Mouse (Mus musculus): ENCODE data around the gene Pole2. TPM values are rescaled to one million over a fixed set of nuclear protein-coding genes. Genes with fewer than 3 reads are reported as not detected.
"Not testable (repeated sequence)": the region's sequence is repeated elsewhere in the genome, so short reads cannot be mapped to it uniquely, and the experiment has no call there.

Pole2 gene
- total RNA-seq, 2 experiments from 2014 or later, result 0.48 to 0.76 TPM

DNA sequence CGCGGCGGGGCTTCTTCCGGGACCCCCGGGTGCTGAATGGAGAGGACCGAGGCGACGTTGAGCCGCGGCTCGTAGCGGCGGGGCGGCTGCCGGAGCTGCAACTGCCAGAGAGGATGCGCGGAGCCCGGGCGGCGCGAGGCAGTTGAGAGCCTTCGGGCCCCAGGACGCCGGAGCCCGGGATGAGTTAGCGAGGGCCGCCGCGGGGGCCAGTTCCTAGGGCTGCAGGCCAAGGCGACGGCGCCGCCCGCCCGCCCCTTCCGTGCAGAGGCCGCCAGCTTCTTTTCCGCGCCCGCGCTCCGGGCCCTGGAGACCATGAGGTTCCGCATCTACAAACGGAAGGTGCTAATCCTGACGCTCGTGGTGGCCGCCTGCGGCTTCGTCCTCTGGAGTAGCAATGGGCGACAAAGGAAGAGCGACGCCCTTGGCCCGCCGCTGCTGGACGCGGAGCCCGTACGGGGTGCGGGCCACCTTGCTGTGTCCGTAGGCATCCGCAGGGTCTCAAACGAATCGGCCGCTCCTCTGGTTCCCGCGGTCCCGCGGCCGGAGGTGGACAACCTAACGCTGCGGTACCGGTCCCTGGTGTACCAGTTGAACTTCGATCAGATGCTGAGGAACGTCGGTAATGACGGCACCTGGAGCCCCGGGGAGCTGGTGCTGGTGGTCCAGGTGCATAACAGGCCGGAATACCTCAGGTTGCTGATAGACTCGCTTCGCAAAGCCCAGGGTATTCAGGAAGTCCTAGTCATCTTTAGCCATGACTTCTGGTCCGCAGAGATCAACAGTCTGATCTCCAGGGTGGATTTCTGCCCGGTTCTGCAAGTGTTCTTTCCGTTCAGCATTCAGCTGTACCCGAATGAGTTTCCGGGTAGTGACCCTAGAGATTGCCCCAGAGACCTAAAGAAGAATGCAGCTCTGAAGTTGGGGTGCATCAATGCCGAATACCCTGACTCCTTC is 43.4 kb downstream of the Pole2 start:
- DNase-seq (ENCODE audit: low spot score in 2 of 2), result peak in 1 of 2 experiments; percentile 55

DNA sequence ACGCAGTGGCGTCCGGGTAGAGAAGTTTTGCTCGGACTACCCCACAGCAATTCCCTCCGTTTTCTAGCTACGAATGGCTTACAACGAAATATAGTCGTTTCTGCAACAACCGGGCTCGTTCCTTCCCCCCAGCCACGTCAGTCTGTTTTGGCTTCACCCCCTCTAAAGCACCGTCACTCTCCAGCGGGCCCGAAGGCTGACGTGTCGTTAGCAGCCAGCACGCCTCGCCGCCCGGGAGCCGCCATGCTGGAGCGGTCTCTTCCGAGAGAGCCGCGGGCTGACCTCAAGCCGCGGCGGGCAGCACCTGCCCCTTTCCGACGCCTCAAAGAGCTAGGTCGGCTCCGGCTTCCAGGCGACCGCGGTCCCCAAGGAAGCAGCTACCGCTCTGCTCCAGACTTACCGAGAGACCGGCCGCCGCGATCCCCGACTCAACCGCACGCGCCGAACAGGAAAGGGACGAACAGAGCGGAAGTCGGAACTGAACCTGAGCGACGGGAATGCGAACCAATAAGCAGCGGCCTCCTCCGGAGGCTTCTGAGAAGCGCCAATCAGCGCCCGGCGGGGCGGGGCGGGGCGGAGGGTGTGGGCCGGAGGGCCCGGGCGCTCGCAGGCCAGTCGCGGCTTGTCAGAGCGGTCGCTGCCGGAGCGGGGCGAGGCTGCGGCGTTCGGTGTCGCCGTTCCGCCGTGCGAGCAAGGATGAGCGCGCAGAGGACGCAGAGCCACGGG is 44.2 kb downstream of the Pole2 start, which contains the start of the genes Rpl36al and Mgat2:
Gene Rpl36al, minus strand, starts transcription at position 501 of the 726 bp plus-strand sequence.
Gene Mgat2, plus strand, starts transcription at position 575 of the 726 bp plus-strand sequence.
- peak; percentile 99 for DNase-seq (ENCODE audit: low spot score in 2 of 2)
- intact Hi-C loops (cut with DNase I), result loop anchor here (1.0 kb wide), 1 partner anchor 14 kb away; the partner anchor contains the start of gene Gm49383

More for the DNA sequence above, 43.4 kb downstream of the Pole2 start:
- intact Hi-C loops (cut with DNase I), result loop anchor here (1.0 kb wide), 1 partner anchor 13 kb away; the partner anchor contains the start of gene Gm49383

GRCm38 (mm10) chr12:69181800-69182199 is 46.2 kb downstream of the Pole2 start:
- intact Hi-C loops (cut with DNase I), result no loop called here
- no peak for DNase-seq (ENCODE audit: low spot score in 2 of 2)

- DNase-seq (ENCODE audit: low spot score in 2 of 2), result no peak
- intact Hi-C loops (cut with DNase I), result no loop called here
Measured at GRCm38 (mm10) chr12:69179371-69179770, 48.6 kb downstream of the Pole2 start.

- intact Hi-C loops (cut with DNase I), result no loop called here
- no peak for DNase-seq (ENCODE audit: low spot score in 2 of 2)
Measured at GRCm38 (mm10) chr12:69177526-69177925, 50.5 kb downstream of the Pole2 start.

DNA sequence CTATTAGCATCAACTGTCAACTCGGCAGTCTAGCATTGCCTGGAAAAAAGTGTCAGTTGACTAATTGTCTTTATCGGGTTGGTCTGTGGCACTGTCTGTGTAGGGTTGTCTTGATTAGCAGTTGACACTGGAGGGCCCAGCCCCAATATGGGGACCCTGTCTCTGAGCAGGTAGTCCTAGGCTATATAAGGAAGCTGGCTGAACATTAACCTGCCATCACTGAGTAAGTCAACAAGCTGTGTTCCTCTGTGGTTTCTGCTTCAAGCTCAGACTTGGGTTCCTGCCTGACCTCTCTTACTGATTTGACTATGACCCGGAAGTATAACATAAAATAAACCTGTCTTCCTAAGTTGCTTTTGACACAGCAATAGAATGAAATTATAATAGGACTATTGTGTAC is 52.0 kb downstream of the Pole2 start:
- intact Hi-C loops (cut with DNase I), result no loop called here
- DNase-seq (ENCODE audit: low spot score in 2 of 2), result no peak

- intact Hi-C loops (cut with DNase I), result no loop called here
- DNase-seq (ENCODE audit: low spot score in 2 of 2), result no peak
Measured at GRCm38 (mm10) chr12:69171307-69171706, 56.7 kb downstream of the Pole2 start.

DNA sequence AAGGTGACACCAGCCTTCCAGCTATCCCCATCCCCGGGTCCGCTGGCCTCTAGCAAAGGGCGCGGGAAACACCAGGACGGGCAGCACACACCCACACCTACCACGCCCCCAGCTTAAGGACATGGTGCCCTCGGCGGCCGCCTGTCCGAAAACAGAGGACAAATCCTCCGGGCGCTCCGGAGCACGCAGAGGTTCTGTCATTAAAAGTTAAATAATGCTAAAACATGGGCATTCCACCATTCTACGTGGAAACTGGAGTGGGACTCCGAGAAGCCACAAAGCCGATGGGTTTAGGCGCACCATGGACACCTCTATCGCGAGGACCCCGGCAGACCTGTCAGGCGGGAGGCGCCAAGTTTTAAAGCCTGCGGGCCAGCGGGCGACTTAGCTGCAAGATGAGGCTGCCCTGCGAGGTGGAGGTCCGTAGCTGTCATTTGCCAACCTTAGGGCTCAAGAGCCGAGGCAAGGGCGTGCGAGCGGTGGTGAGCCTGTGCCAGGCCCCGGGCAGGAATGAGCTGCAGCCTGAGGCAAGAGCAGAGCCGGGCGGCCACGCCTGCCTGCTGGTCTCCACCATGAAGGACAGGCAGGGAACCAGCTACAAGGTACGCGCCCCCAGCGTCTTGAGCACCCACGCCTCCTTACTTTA is 59.4 kb downstream of the Pole2 start, which contains the start of gene Lrr1:
Gene Lrr1, plus strand, starts transcription at position 354 of the 646 bp plus-strand sequence.
- DNase-seq (ENCODE audit: low spot score in 2 of 2), result peak; percentile 84 to 87
- intact Hi-C loops (cut with DNase I), result no loop called here

GRCm38 (mm10) chr12:69167656-69168460 is 60.1 kb downstream of the Pole2 start:
- intact Hi-C loops (cut with DNase I), result no loop called here

DNA sequence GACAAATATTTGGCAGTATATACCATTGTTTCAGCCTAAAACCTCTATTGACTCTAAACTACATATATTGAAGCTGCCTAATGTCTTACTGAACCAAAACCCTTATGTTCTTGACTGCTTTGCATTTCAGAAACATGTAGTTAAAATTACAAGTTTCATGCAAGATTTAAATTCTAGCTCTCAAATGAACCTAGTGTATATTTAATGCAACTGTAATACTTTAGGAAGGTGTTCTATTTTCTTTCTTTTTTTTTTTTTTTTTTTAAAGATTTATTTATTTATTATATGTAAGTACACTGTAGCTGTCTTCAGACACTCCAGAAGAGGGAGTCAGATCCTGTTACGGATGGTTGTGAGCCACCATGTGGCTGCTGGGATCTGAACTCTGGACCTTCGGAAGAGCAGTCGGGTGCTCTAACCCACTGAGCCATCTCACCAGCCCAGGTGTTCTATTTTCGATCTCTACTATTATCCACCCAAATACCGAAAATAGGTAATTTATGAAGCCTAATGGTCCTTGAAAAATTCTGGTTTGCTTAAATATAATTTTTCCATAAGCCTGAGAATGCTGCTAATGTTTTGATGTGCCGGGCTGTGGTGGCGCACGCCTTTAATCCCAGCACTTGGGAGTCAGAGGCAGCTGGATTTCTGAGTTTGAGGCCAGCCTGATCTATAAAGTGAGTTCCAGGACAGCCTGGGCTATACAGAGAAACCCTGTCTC is 61.0 kb downstream of the Pole2 start:
- intact Hi-C loops (cut with DNase I); DNase-seq (ENCODE audit: low spot score in 2 of 2): not testable (repeated sequence)

More at GRCm38 (mm10) chr12:69167656-69168460, 60.1 kb downstream of the Pole2 start:
- no peak for DNase-seq (ENCODE audit: low spot score in 2 of 2)

DNA sequence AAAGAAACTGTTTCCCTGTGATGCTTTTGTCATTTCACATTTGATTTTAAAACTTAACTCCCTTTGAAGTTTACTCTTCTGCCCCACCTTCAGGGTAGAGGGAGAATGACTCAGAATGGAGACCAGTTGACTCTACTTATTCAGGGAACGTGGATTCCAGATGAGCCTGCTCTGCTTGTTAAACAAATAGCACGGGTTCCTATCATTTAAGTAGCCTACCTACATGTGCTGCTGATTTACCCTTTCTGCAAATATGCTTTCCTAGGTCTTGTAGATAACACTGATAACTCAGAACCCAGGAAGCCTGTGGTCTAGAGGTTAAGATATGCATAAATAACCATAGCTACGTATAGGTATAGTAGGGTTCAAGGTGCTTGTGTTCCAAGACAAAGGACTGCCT is 63.1 kb downstream of the Pole2 start:
- intact Hi-C loops (cut with DNase I), result no loop called here
- no peak for DNase-seq (ENCODE audit: low spot score in 2 of 2)

DNA sequence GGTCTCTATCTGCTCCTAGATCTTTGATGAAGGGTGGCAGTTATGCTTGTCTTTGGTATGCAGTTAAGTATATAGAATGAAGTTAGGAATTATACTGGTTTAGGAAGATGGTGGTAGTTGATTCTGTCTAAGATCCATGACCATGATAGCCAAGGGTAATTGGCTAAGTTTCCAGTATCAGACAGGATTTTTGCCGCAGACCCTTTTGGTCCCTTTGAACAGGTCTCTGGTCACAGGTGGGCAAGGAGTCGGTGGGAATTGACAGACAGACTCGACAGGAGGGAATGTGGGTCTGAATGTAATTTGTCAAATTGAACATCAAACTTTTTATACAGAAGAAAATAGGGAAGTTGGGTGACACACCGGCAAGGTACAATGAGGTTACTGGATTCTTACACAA is 64.4 kb downstream of the Pole2 start:
- DNase-seq (ENCODE audit: low spot score in 2 of 2); intact Hi-C loops (cut with DNase I): not testable (repeated sequence)

GRCm38 (mm10) chr12:69160677-69161076 is 67.3 kb downstream of the Pole2 start:
- DNase-seq (ENCODE audit: low spot score in 2 of 2); intact Hi-C loops (cut with DNase I): not testable (repeated sequence)

GRCm38 (mm10) chr12:69159578-69159940 is 68.4 kb downstream of the Pole2 start:
- peak; percentile 22 to 44 for DNase-seq (ENCODE audit: low spot score in 2 of 2)
- intact Hi-C loops (cut with DNase I), result no loop called here

DNA sequence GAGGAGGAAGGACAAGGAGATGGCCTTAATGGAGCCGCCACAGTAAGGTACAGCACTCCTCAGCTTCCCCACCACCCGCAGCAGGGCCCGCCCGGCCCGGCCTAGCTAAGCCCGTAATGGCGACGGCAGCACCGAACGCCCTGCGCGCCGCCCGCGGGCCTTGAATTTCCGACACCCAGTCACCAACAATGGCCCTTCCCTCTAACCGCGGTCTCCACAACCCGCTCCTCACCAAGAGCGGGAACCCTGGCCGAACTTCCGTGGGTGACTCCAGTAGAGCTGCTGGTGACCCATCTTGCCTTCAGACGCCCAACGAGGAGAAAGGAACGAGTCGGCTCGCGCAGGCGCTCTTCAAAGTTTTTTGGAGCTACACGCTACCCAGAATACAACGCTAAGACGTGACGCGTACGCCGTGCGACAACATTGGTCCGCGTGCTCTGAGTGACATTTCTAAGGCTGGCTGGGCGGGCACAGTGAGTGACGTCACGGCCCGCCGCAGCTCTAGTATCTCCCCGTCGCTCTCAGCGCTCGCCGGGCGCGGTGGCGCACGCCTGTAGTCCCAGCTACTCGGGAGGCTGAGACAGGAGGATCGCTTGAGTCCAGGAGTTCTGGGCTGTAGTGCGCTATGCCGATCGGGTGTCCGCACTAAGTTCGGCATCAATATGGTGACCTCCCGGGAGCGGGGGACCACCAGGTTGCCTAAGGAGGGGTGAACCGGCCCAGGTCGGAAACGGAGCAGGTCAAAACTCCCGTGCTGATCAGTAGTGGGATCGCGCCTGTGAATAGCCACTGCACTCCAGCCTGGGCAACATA is 69.0 kb downstream of the Pole2 start, which contains the start of gene Rps29:
Gene Rps29, minus strand, starts transcription at position 422 of the 813 bp plus-strand sequence.
- DNase-seq (ENCODE audit: low spot score in 2 of 2), result peak; percentile 99
- intact Hi-C loops (cut with DNase I), result not testable (repeated sequence)

GRCm38 (mm10) chr12:69158366-69158764 is 69.6 kb downstream of the Pole2 start:
- intact Hi-C loops (cut with DNase I), result no loop called here
- DNase-seq (ENCODE audit: low spot score in 2 of 2), result no peak

DNA sequence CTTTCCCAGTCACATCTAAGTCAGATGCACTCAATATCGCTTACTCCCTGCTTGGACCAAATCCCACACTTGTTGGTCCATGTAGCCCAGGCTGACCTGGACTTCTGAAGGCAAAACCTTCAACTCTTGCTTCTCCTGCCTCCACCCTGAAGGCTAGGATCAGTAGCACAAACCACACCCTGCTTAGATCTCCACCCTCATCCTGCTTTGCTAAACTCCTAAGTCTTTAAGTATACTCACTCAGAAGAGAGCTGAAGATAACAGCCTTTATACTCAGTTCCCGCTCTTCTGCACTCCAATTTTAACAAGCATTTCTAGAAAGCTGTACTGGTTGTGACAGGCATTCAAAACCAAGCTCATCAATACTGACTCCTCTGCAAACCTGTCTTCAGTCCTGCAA is 70.9 kb downstream of the Pole2 start:
- no peak for DNase-seq (ENCODE audit: low spot score in 2 of 2)
- intact Hi-C loops (cut with DNase I), result no loop called here

Measured in left cerebral cortex, postnatal 25 days (tissue).